Mouse (Mus musculus): ENCODE measurements around the gene Gm49395. TPM values are rescaled to one million over a fixed set of nuclear protein-coding genes. Genes with fewer than 3 reads are reported as not detected.

The Gm49395 gene
- polyA plus RNA-seq, 1 experiment from 2014 or later = 1.8 TPM

GRCm38 (mm10) chr13:115078997-115079685, 22.6 kb downstream of the Gm49395 start:
- no peak for ATAC-seq
- WGBS = 90% methylated on average over 6 of the region's 6 CpGs
- Histone ChIP-seq H3K36me3 (ENCODE audit: control insufficient read depth, insufficient read depth, low read length) (no peaks in the 10 kb centered on the region), H3K9ac (ENCODE audit: low read depth, low read length) (no peak overlapping the region), H3K4me3 (ENCODE audit: low read depth, low read length) (no peak overlapping the region), H3K4me2 (ENCODE audit: low read length) (no peak overlapping the region), H3K9me3 (replicated peaks; ENCODE audit: control insufficient read depth, low read length, poor library complexity, severe bottlenecking) (no peaks in the 10 kb centered on the region), H3K27me3 (ENCODE audit: control insufficient read depth, insufficient read depth, low read depth, low read length) (no peaks in the 10 kb centered on the region), H3K27ac (ENCODE audit: low read length) (no peak overlapping the region), H3K4me1 (ENCODE audit: control insufficient read depth, insufficient read depth, low read length) (no peaks in the 10 kb centered on the region)

GRCm38 (mm10) chr13:115077346-115078134, 24.2 kb downstream of the Gm49395 start:
- Histone ChIP-seq H3K9me3 (replicated peaks; ENCODE audit: control insufficient read depth, low read length, poor library complexity, severe bottlenecking) (no peaks in the 10 kb centered on the region), H3K27ac (ENCODE audit: low read length) (no peak overlapping the region), H3K4me2 (ENCODE audit: low read length) (no peak overlapping the region), H3K27me3 (ENCODE audit: control insufficient read depth, insufficient read depth, low read depth, low read length) (no peaks in the 10 kb centered on the region), H3K9ac (ENCODE audit: low read depth, low read length) (no peak overlapping the region), H3K4me1 (ENCODE audit: control insufficient read depth, insufficient read depth, low read length) (no peaks in the 10 kb centered on the region), H3K4me3 (ENCODE audit: low read depth, low read length) (no peak overlapping the region), H3K36me3 (ENCODE audit: control insufficient read depth, insufficient read depth, low read length) (no peaks in the 10 kb centered on the region)
- ATAC-seq = no peak
- WGBS = 90% methylated on average over 9 of the region's 9 CpGs

- no peaks in the 10 kb centered on the region for H3K9me3 ChIP-seq (replicated peaks; ENCODE audit: control insufficient read depth, low read length, poor library complexity, severe bottlenecking)
- 96% methylated on average over 6 of the region's 6 CpGs for WGBS
- no peaks in the 10 kb centered on the region for H3K4me1 ChIP-seq (ENCODE audit: control insufficient read depth, insufficient read depth, low read length)
- no peaks in the 10 kb centered on the region for H3K36me3 ChIP-seq (ENCODE audit: control insufficient read depth, insufficient read depth, low read length)
- no peak overlapping the region for H3K27ac ChIP-seq (ENCODE audit: low read length)
- no peak overlapping the region for H3K4me2 ChIP-seq (ENCODE audit: low read length)
- no peak overlapping the region for H3K4me3 ChIP-seq (ENCODE audit: low read depth, low read length)
- H3K9ac ChIP-seq (ENCODE audit: low read depth, low read length) = no peak overlapping the region
- no peak for ATAC-seq
- no peaks in the 10 kb centered on the region for H3K27me3 ChIP-seq (ENCODE audit: control insufficient read depth, insufficient read depth, low read depth, low read length)
Measured at GRCm38 (mm10) chr13:115072386-115072785, 29.3 kb downstream of the Gm49395 start.

- H3K4me2 ChIP-seq (ENCODE audit: low read length) = no peak overlapping the region
- H3K4me3 ChIP-seq (ENCODE audit: low read depth, low read length) = no peak overlapping the region
- 87% methylated on average over 3 of the region's 3 CpGs for WGBS
- no peaks in the 10 kb centered on the region for H3K4me1 ChIP-seq (ENCODE audit: control insufficient read depth, insufficient read depth, low read length)
- H3K9ac ChIP-seq (ENCODE audit: low read depth, low read length) = no peak overlapping the region
- no peaks in the 10 kb centered on the region for H3K36me3 ChIP-seq (ENCODE audit: control insufficient read depth, insufficient read depth, low read length)
- no peak overlapping the region for H3K27ac ChIP-seq (ENCODE audit: low read length)
- H3K27me3 ChIP-seq (ENCODE audit: control insufficient read depth, insufficient read depth, low read depth, low read length) = no peaks in the 10 kb centered on the region
- no peaks in the 10 kb centered on the region for H3K9me3 ChIP-seq (replicated peaks; ENCODE audit: control insufficient read depth, low read length, poor library complexity, severe bottlenecking)
- ATAC-seq = no peak
Measured at GRCm38 (mm10) chr13:115071431-115071830, 30.3 kb downstream of the Gm49395 start.

GRCm38 (mm10) chr13:115067968-115068330, 33.8 kb downstream of the Gm49395 start:
- H3K9ac ChIP-seq (ENCODE audit: low read depth, low read length) = no peak overlapping the region
- ATAC-seq = no peak

GRCm38 (mm10) chr13:115067324-115067967, 34.3 kb downstream of the Gm49395 start:
- H3K4me1 ChIP-seq (ENCODE audit: control insufficient read depth, insufficient read depth, low read length) = no peaks in the 10 kb centered on the region
- no peak overlapping the region for H3K4me3 ChIP-seq (ENCODE audit: low read depth, low read length)
- H3K9ac ChIP-seq (ENCODE audit: low read depth, low read length) = no peak overlapping the region
- H3K27me3 ChIP-seq (ENCODE audit: control insufficient read depth, insufficient read depth, low read depth, low read length) = no peaks in the 10 kb centered on the region
- no peaks in the 10 kb centered on the region for H3K9me3 ChIP-seq (replicated peaks; ENCODE audit: control insufficient read depth, low read length, poor library complexity, severe bottlenecking)
- WGBS = 96% methylated on average over 4 of the region's 4 CpGs
- no peak overlapping the region for H3K4me2 ChIP-seq (ENCODE audit: low read length)
- ATAC-seq = no peak
- no peak overlapping the region for H3K27ac ChIP-seq (ENCODE audit: low read length)
- H3K36me3 ChIP-seq (ENCODE audit: control insufficient read depth, insufficient read depth, low read length) = no peaks in the 10 kb centered on the region

More at GRCm38 (mm10) chr13:115067968-115068330, 33.8 kb downstream of the Gm49395 start:
- no peak overlapping the region for H3K4me2 ChIP-seq (ENCODE audit: low read length)
- H3K4me1 ChIP-seq (ENCODE audit: control insufficient read depth, insufficient read depth, low read length) = no peaks in the 10 kb centered on the region
- no peaks in the 10 kb centered on the region for H3K9me3 ChIP-seq (replicated peaks; ENCODE audit: control insufficient read depth, low read length, poor library complexity, severe bottlenecking)
- H3K36me3 ChIP-seq (ENCODE audit: control insufficient read depth, insufficient read depth, low read length) = no peaks in the 10 kb centered on the region
- H3K4me3 ChIP-seq (ENCODE audit: low read depth, low read length) = no peak overlapping the region
- 100% methylated on average over 1 of the region's 1 CpGs for WGBS
- H3K27ac ChIP-seq (ENCODE audit: low read length) = no peak overlapping the region
- no peaks in the 10 kb centered on the region for H3K27me3 ChIP-seq (ENCODE audit: control insufficient read depth, insufficient read depth, low read depth, low read length)

GRCm38 (mm10) chr13:115057555-115057954, 44.2 kb downstream of the Gm49395 start:
- WGBS = 85% methylated on average over 5 of the region's 5 CpGs
- no peak for ATAC-seq
- Histone ChIP-seq H3K27me3 (ENCODE audit: control insufficient read depth, insufficient read depth, low read depth, low read length) (no peaks in the 10 kb centered on the region), H3K27ac (ENCODE audit: low read length) (no peak overlapping the region), H3K4me1 (ENCODE audit: control insufficient read depth, insufficient read depth, low read length) (no peaks in the 10 kb centered on the region), H3K4me3 (ENCODE audit: low read depth, low read length) (no peak overlapping the region), H3K9me3 (replicated peaks; ENCODE audit: control insufficient read depth, low read length, poor library complexity, severe bottlenecking) (no peaks in the 10 kb centered on the region), H3K4me2 (ENCODE audit: low read length) (no peak overlapping the region), H3K9ac (ENCODE audit: low read depth, low read length) (no peak overlapping the region), H3K36me3 (ENCODE audit: control insufficient read depth, insufficient read depth, low read length) (no peaks in the 10 kb centered on the region)

GRCm38 (mm10) chr13:115054783-115055182, 46.9 kb downstream of the Gm49395 start:
- Histone ChIP-seq H3K4me2 (ENCODE audit: low read length) (no peak overlapping the region), H3K9ac (ENCODE audit: low read depth, low read length) (no peak overlapping the region), H3K36me3 (ENCODE audit: control insufficient read depth, insufficient read depth, low read length) (no peaks in the 10 kb centered on the region), H3K4me1 (ENCODE audit: control insufficient read depth, insufficient read depth, low read length) (no peaks in the 10 kb centered on the region), H3K27me3 (ENCODE audit: control insufficient read depth, insufficient read depth, low read depth, low read length) (no peaks in the 10 kb centered on the region), H3K4me3 (ENCODE audit: low read depth, low read length) (no peak overlapping the region), H3K9me3 (replicated peaks; ENCODE audit: control insufficient read depth, low read length, poor library complexity, severe bottlenecking) (no peaks in the 10 kb centered on the region), H3K27ac (ENCODE audit: low read length) (no peak overlapping the region)
- WGBS = 31% methylated on average over 9 of the region's 9 CpGs
- no peak for ATAC-seq

- Histone ChIP-seq H3K27me3 (ENCODE audit: control insufficient read depth, insufficient read depth, low read depth, low read length) (no peaks in the 10 kb centered on the region), H3K4me3 (ENCODE audit: low read depth, low read length) (no peak overlapping the region), H3K4me2 (ENCODE audit: low read length) (no peak overlapping the region), H3K36me3 (ENCODE audit: control insufficient read depth, insufficient read depth, low read length) (no peaks in the 10 kb centered on the region), H3K9me3 (replicated peaks; ENCODE audit: control insufficient read depth, low read length, poor library complexity, severe bottlenecking) (no peaks in the 10 kb centered on the region), H3K9ac (ENCODE audit: low read depth, low read length) (no peak overlapping the region), H3K4me1 (ENCODE audit: control insufficient read depth, insufficient read depth, low read length) (no peaks in the 10 kb centered on the region), H3K27ac (ENCODE audit: low read length) (no peak overlapping the region)
- ATAC-seq = no peak
- WGBS = 63% methylated on average over 7 of the region's 7 CpGs
Measured at GRCm38 (mm10) chr13:115052568-115052967, 49.2 kb downstream of the Gm49395 start.
